Mouse (Mus musculus): ENCODE measurements around the gene Armc12.

GRCm38 (mm10) chr17:28532557-28532956 lies 2.0 kb downstream of the Armc12 start:
- no peak for TF ChIP-seq CTCF (IDR thresholded peaks at IDR 0.05; ENCODE audit: control insufficient read depth, insufficient read depth, insufficient read length)
- no peak for TF ChIP-seq USF1 (IDR thresholded peaks at IDR 0.05; ENCODE audit: low read depth)

Data from C2C12 (cell line).